Mouse (Mus musculus): ENCODE data around the gene Rasl10b. TPM values are rescaled to one million over a fixed set of nuclear protein-coding genes. Genes with fewer than 3 reads are reported as not detected.

Gene Rasl10b
- polyA plus RNA-seq, 3 experiments from 2014 or later = not detected

DNA sequence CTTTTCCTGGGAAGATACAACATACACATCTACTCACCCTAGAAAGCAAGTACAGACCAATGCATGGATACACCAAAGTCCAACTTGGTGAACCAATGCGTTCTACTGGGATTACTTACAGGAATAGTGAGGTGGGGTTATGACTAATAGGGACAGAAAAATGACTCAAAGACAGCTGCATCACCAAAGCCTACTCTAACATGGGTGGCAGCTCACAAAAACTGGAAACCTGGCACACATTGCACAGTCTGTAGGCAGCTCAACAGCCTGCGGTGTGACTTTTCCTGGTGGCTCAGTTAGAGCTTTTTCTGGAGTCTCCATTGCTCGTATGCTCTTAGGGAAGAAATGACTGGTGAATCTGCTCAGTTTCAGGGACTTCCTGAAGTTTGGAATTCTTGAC lies 59.8 kb downstream of the Rasl10b start:
- no peak for ATAC-seq

Other genes starting within 250 kb of the Rasl10b start
- gene Slfn4, start 234.0 kb upstream of the Rasl10b start, polyA plus RNA-seq (2017; shearing (Covaris generic)) = under 1 TPM; 0.24 to 0.35 (median 0.26) TPM
- gene Slfn3, start 217.8 kb upstream of the Rasl10b start, polyA plus RNA-seq (2017; shearing (Covaris generic)) = 1 to 10 TPM; 2.5 to 4.4 (median 3.8) TPM
- under 1 TPM in 1 of 3 experiments, not detected in 2; 0.09 TPM for gene Slfn14, start 122.4 kb upstream of the Rasl10b start, polyA plus RNA-seq (2017; shearing (Covaris generic))
- gene Ap2b1, start 110.1 kb upstream of the Rasl10b start, polyA plus RNA-seq (2017; shearing (Covaris generic)) = 10 to 100 TPM; 57.2 to 59.1 (median 57.7) TPM
- gene Pex12, start 106.6 kb upstream of the Rasl10b start, polyA plus RNA-seq (2017; shearing (Covaris generic)) = 10 to 100 TPM in 2 of 3 experiments, 1 to 10 TPM in 1; 8.4 to 15.4 (median 13.2) TPM
- gene Gas2l2, start 20.3 kb downstream of the Rasl10b start, polyA plus RNA-seq (2017; shearing (Covaris generic)) = not detected
- gene 1700020L24Rik, start 28.5 kb downstream of the Rasl10b start, polyA plus RNA-seq (2017; shearing (Covaris generic)) = 1 to 10 TPM in 1 of 3 experiments, under 1 TPM in 1, not detected in 1; 0.48 to 1.6 TPM
- not detected for gene Mmp28, start 53.9 kb downstream of the Rasl10b start, polyA plus RNA-seq (2017; shearing (Covaris generic))
- 10 to 100 TPM; 17.8 to 20.6 (median 19.4) TPM for gene Taf15, start 63.9 kb downstream of the Rasl10b start, polyA plus RNA-seq (2017; shearing (Covaris generic))
- 1 to 10 TPM in 1 of 3 experiments, under 1 TPM in 1, not detected in 1; 0.24 to 6.5 TPM for gene Heatr9, start 113.0 kb downstream of the Rasl10b start, polyA plus RNA-seq (2017; shearing (Covaris generic))
- 1,000 to 10,000 TPM in 1 of 3 experiments, 100 to 1,000 TPM in 2; 180 to 6,393 (median 256) TPM for gene Ccl5, start 121.4 kb downstream of the Rasl10b start, polyA plus RNA-seq (2017; shearing (Covaris generic))
- gene Ccl9, start 169.5 kb downstream of the Rasl10b start, polyA plus RNA-seq (2017; shearing (Covaris generic)) = not detected
- 1 to 10 TPM in 1 of 3 experiments, not detected in 2; 1.3 TPM for gene Ccl6, start 183.9 kb downstream of the Rasl10b start, polyA plus RNA-seq (2017; shearing (Covaris generic))
- not detected for gene Rpl9-ps1, start 236.5 kb downstream of the Rasl10b start, polyA plus RNA-seq (2017; shearing (Covaris generic))
- 10 to 100 TPM in 1 of 3 experiments, 1 to 10 TPM in 1, under 1 TPM in 1; 0.75 to 40.0 (median 1.2) TPM for gene Ccl3, start 240.2 kb downstream of the Rasl10b start, polyA plus RNA-seq (2017; shearing (Covaris generic))

Data from inflammation-experienced regulatory T-cells, adult 6 months (primary cell).